Mouse (Mus musculus) megakaryocyte, embryonic 14.5 days (primary cell): ENCODE results near the gene Osgep.

Source experiments
- FLI1 ChIP-seq: IDR thresholded peaks from 2 replicates; pipeline ENCODE4 v1.6.1; 2012; ENCODE audit warnings: low read length, inconsistent platforms, mixed read lengths
- GATA1 ChIP-seq: IDR thresholded peaks from 3 replicates; pipeline ENCODE4 v1.6.1; 2012; ENCODE audit warnings: mixed read lengths, low read length, inconsistent platforms, borderline replicate concordance

GRCm38 (mm10) chr14:50895985-50896746 lies 28.5 kb downstream of the Osgep start:
- no peak for TF ChIP-seq FLI1
- TF ChIP-seq GATA1, result no peak
